Mouse (Mus musculus) embryo, embryonic 10.5 days (tissue): ENCODE measurements around the gene Adam12.

Source experiments
- DNase-seq: peaks from one replicate; pipeline ENCODE4 v3.0.0-alpha.2; 2015; ENCODE audit warnings: low spot score

Adam12 gene

DNA sequence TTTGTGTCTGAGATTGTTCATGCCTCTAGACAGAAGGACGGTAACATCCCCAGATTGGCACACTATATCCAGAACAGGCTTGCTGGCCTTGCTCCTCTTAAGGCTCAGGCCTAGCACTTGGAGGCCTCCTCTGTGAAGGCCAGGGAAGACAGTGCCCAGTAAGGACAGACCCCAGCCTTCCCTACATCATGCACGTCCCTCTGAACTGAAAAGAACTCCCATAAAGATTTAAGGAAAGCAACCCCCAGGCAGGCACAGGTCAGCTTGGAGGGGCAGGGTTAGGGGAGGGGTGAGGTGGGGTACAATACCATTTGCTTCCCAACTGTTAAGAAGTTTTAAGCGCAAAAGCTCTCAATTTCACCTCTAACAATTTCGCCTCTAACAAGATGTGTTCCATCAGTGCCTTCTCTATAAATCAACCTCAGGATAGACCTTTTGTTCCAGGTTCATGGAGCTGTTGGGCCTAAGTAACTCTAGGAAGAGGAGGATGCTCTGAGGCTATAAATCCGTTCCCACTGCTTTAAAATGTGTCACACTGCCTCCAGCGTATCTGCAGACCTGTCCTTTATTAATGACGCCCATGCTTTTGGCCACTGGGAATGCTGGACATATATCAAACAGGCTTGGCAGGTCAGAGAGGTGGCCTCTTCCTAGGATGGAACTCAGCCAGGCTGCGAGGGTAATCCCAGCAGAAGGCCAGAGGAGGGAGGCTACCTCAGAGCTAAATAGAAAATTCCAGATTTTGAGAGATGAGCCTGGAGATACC, 150.5 kb downstream of the Adam12 start:
- DNase-seq: peak; percentile 6

DNA sequence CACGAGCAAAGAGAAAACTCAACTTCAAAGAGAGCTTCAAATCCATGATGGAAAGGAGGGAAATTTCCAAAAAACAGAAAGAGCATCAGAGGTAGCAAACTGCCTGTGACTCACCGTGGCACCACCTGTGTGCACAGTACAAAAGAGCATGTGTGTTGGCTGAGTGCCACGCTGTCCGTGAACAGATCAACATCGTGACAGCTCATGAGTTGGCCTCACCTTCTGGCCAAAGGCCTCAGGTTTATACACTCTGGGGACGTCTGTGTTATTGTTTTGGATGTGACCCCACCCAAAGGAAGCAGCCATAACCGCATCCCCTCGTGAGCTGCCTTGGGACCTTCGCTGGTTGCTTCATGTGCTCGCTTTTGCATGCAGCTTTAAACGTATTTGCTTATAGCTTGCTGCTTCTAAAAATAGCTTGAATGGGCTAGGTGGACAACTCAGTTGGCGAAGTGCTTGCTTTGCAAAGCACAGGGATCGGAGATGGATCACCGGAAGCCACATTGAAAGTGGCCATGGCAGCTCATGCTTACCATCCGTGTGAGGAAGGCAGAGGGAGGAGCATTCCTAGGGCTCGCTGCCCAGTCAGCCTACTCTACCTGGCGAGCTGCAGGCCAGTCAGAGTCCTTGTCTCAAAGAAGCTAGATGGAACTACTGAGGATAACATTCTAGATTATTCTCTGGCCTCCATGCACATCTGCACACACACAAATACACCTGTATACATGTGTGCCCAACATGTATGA, 151.8 kb downstream of the Adam12 start:
- DNase-seq: no peak

DNA sequence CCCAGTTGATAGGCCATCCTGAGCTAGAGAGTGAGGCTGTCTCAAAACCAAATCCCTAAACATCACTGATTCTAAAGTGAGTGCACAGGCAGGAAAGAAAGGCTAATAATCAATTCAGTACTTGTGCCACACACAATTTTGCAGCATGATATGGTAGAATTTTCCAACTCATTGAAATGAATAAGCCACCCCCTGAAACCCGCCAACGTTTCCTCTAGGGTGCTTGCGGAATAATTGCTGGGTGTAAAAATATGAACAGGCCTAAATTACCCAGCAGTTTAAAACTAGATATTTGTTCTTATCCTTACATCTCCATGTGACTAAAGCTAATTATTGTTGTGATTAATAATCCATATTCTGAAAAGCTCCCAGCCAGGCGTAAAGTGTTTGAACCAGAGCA, 154.3 kb downstream of the Adam12 start:
- DNase-seq: no peak

DNA sequence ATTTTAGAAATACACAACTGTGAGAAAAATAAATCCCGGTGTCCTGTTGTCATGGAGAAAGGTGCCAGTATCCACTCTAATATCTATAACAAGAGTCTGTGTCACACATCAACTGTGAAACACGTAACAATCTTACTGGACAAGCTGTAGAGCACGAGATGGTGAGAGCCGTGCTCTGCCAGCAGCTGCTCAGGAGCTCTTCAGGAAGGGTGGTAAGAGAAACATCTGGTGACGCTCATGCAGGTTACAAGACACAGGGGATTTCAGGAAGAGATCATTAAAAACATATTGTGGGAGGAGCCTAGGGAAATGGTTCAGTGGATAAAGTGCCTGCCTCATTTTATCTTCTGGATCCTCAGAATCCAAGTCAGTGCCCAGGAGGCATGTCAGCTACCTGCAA, 158.9 kb downstream of the Adam12 start:
- DNase-seq: no peak

DNA sequence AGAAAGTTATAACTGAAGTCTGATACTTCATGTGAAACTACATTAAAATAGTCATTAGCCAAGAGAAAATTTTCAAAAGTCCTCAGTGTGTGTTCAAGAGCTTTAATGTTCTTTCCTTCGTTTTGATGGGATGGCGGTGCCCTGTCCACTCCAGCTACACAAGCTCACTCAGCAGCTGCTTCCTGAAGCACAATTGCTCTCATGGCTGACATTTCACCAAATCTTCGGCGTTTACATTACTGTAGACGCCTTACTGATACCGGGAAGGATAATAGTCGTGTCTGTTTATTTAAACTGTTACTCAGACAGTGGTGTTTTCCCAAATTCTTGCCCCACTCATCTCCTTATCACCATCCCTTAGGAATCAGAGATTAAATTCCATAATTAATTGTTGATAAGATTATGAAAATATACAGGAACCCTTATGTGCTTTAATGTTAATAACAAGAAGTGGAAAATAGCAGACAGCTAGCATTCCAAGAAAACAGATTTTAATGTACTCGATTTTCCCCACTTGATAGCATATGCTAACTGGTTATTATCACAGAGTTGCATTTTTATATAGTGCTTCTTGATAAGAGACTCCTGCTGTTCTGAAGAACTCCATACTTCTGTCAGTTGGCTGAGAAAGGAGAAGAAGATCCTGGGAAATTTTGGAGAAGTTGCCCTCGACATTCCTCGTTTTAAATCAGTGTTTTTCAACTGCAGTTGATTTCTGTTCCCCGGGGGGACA, 160.6 kb downstream of the Adam12 start:
- DNase-seq: no peak

DNA sequence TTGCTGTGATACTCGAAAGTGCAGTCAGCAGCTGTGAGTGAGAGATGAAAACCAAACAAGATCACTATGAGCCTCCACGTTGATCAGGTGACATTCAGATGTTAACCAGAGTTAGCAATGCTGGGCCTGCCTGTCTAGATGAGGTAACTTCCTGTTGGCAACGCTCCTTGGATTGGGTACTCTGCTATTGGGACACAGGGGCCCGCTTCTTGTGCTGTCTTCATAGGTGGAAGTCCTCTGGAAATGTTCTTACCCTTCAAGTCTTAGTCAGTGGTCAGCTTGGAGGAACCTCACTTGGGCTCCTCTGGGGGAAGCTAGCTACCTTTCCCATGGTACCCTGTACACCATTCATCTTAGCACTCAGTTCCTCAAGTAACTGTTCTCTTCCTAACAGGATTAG, 169.3 kb downstream of the Adam12 start:
- no peak for DNase-seq

DNA sequence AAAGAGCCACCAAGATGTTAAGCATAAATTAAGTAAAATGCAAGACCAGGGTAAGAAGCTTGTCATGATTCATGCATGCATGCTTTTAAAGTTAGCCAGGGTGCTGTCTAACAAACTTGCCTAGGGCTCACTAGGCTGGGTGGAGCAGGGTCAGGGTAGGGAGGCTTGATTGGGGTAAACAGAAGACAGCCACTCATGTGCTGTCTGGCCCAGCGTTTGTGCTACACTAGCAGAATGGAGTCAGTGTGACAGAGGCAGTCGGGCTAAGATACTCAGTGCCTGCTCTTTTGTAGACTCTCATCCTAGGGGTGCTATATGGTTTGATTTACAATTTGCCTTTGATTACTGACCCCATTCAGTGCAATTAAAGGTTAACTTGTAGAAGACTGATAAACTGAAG, 179.5 kb downstream of the Adam12 start:
- DNase-seq: no peak

DNA sequence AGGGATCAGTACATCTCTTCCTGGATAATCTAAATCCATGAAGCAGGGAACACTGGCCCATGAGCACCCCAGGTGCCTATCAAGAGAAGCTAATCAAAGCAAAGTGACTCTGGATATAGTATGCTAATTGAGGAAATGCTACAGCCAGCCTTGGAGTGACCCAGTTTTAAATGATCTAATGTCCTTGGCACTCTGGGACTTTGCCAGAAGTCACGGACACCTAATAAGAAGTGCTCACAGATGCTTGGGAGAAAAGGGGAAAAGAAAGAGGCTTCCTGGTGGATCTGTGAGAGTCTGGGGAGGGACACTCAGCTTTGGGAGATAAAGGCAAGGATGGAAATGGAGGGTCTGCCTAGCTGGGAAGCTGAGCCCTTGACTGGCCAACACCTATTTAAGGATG, 181.6 kb downstream of the Adam12 start:
- DNase-seq: no peak

DNA sequence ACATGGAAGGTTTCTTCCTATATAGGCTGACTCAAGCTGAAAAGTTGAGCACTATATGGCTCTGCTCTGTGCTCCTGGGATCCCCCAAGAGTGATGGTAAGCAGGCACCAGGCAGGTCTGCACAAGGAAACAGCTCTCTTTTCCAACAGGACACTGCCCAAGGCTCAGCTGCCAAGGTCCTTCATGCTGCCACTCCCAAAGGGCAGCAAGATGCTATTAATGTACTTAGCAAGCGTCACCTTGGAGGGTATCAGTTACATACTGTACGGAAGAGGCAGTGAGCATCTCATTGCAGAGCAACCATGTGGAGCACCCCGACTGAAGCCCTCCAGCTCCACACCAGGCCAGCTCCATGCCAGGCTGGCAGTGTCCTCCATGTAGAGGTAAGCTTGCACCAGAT, 185.6 kb downstream of the Adam12 start:
- no peak for DNase-seq

DNA sequence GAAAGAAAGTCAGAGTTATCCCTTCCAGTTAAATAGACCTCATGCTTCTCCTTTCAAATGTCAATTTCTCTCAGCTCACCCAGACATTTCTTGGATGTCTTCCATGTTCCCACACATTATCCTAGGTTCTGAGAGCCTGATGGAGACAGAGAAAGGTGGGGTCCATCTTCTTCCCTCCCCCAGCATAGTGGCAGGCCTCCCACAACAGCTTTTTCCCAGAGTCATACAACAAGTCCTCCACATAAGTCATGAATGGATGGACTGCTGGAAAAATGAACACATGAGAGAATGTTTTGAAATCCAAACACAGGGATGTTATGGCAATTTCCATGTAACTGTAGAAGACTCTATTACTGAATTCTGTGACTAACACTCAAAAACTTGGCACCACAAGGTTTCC, 188.4 kb downstream of the Adam12 start:
- DNase-seq: no peak

DNA sequence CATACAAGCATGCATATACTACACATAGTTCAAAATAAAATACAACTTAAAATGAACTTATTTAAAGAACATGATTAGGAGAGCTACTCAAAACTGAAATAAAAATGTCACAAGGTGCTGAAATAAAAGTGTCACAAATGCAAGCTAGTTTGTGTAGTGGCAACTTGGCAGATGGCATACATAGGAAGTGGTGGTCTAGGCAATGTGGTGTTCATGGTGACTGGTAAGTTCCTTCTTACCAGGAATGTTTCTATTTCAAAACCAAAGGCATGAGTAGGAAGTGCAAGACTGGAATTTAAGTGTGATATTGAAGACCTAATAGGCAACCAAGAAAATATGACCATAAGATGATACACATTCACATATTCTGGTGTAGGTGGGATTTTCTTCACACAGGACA, 189.3 kb downstream of the Adam12 start:
- DNase-seq: no peak

DNA sequence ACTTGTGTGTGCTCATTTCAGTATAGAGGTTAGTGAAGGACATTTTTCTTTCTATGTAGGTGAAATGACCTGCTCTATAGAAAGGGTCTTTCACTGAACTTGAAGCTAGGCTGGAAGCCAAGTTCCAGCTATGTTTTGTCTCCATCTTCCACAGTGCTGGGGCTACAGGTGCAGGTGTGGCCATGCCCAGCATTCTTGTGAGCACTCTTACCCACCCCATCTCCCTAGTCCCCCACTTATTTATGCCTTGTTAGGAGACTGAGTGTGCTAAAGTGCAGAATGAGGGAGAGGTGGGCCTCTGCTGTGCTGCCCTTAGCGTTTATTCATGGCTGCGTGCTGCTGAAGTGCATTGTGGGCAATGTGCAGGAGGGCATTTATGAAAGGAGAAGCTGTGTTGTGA, 198.0 kb downstream of the Adam12 start:
- no peak for DNase-seq

DNA sequence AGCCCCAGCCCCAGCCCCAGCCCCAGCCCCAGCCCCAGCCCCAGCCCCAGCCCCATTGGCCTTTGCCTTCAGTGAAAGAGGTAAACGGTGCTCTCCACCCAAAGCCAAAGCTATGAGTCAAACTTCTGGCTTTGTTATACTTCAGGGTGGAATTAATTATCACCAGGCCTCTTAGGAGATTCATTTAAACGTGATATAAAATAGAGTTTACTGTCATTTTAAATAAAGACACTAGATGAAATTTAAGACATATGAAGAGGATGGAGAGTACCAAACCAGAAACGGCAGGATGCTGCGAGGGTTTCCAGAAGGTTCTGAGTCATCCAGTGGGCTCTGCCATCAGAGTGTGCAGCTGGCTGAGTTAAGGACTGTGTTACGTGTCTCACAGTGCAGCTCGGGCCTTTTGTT, 199.0 kb downstream of the Adam12 start:
- peak; percentile 43 for DNase-seq

DNA sequence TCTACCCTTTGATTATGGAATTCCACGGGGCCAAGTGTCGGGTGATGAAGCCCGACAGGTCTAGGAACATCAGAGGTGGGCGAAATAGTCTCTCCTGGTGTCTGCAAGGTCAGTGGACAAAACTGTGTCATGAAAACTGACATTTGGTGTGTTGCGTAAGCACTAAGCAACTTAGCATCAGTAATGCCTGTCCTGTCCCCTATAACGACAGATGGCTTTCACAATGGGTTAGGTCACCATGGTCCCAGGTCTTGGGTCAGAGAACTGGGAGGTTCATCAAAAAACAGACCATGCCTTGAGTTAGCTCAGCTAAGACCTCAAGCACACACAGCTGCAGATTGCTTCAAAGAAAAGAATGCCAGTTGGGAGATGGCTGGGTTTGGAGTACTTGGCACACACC, 200.2 kb downstream of the Adam12 start:
- DNase-seq: no peak

DNA sequence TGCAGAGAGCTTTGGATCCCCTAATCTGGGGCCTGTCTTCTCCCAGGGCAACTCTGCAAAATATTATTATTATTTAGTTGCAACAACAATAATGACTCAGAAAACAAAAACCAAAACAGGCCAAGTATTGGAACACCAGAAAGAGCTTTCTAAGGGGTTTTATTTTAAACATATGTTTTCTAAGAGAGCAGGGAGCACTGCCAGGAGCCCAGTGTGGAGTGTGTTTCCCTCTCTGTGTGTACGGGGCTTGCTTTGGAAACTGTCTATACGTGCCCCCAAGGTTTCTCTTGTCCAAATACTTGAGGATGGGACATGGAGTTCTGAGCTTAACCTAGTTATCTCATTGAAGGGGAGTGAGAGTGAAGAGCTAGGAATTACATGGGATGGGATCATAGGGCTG, 200.7 kb downstream of the Adam12 start:
- DNase-seq: no peak

DNA sequence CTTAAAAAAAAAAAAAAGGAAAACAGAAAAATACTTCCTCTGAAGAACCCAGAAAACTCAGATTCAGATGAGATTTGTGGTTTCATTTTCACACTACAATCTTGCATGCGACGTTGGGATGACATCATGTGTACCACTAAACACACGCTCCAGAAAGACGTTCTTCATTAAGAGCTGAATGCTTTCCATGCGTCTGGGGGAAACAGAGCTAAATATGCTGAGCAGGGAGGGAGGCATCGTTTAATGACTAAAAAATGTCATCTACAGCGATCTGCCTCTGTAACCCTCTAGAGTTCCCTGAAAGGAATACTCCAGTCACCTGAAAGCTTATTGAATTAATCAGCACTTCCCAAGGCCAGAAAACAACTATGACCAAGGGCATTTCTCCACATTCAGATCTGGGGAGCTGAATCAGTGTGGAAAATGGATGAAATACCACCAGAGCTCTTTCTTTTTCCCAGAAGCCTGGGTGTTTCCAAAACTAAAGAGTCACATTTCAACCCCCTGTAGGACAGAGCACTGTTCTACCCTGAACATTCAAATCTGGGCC, 203.6 kb downstream of the Adam12 start:
- DNase-seq: no peak

DNA sequence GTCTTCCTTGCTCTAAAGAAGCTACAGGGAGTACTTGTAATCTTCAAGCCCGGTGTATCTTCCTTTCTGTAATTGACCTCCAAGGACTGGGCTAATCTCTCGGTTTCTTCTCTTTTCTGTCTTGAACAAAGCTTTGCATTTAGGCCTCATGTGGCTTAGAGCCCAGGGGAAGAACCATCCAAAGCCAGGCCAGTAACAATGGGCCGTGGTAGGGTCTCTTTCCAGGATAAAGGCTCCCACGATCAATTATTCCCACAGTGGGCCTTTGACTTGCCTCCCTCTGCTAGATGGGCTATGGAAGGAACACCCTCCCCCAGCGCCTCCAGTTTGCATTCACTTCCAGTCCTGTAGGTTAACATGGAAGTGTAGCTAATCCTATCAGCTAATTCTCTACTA, 204.9 kb downstream of the Adam12 start:
- peak; percentile 27 for DNase-seq

DNA sequence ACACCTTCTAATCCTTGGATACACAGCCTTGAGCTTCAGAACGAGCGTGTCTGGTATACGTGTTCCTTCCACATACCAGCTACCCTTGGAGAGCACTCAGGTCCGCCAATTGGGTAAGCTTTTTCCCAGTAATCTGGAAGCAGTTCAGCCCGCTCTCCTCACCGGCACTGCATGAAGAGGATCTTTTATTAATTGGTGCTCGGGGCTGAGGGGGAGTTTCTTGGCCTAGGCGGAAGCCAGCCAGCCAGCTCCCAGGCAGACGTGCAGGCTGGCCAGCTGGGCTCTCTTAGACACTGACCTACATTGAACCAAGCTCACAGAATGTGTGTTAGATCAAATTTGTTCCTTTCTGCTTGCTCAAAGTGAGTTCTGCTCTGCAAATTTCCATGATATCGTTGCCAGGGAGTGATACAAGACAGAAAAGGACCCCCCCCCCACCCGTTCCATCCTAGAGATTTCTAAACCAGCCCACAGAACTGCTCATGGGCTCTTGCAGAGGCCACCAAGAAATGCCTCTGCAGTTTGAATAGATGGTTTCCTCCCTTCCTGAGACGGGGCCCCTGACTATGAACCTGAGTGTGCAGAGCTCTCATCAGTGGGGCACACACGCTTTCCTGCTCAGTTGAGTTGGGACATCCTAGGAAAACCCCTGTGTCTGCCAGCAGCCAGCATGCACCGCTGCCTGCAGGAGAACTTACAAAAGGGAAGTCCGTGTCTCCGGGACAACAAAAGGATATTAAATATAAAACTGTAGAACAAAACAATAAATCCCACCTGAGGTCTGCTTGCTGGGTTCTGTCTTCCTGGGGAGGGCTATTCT, 205.5 kb downstream of the Adam12 start:
- DNase-seq: peak; percentile 48

DNA sequence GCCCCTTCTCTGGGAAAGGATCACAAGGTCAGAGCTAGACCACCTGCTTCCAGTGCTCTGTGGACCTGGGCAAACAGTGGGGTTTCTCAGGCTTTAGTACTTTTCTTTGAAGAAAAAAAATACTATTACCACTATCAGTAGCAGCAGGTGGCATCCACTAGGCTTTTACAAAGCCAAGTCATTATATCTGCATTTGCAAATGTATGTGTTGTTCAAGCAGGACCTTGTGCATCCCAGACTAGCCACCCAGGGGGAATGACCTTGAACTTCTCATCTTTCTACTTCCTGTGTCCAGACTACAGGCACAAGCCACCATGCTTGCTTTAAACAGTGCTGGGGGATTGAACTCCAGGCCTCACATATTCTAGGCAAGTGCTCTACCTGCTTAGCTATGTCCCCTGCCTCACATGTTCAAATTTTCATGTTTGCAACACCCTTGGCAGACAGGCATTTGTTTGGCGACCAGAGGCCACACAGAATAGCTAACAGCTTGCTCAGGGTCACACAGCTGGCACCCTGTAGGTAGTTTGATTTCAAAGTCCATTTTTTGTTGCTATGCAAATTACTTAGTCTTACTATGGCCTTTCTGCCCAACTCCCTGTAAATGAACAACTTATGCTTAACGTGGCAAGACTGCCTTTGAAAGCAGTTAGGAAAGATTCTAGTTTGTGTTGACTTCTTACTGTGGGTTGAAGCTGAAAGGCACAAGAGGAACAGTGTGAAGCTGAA, 209.6 kb downstream of the Adam12 start:
- no peak for DNase-seq

DNA sequence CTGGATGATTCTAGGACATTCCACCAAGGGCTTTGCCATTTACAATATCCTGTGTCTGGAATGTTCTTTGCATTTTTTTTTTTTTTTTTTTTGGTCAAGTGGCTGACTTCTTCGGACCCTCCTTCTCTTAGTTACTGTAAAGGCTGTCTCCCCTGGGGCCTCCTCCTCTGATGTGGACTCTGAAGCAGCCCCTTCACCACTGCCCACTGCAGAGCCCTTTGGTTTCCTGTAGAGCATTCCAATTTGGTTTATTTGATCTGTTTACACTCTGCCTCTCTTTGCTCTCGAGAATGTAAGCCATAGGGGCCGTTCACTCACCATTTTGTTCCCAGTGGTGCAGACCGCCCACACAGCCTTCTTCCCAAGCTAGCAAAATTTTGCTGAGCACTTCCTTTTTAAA, 216.7 kb downstream of the Adam12 start:
- no peak for DNase-seq

DNA sequence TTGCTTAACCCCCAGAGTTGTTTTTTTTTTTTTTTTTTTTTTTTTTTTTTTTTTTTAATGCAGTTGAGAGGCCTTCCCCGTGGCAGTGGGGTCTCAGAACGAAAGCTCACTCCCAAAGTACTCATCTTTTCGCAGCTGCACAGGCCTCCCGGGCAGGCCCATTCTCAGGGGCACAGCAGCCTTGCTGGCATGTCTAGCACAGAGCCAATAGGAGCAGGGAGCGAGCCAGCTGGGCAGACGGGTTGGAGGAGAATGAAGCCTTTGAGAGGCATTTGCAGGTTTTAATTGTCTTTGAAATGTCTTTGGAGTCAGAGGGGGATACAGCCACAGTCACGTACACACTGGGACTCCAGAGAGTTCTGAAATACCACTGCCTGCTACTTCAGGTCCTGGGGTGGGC, 217.2 kb downstream of the Adam12 start:
- no peak for DNase-seq
